Mouse (Mus musculus) 3134 (cell line): ENCODE measurements around the gene Rbm10.

Experiments used
- DNase-seq: peaks from one replicate; pipeline ENCODE4 v3.0.0-alpha.2; 2011; ENCODE audit warnings: low spot score; ENCODE audit not compliant: insufficient read length; ENCODE audit errors: extremely low read depth

Rbm10 gene

DNA sequence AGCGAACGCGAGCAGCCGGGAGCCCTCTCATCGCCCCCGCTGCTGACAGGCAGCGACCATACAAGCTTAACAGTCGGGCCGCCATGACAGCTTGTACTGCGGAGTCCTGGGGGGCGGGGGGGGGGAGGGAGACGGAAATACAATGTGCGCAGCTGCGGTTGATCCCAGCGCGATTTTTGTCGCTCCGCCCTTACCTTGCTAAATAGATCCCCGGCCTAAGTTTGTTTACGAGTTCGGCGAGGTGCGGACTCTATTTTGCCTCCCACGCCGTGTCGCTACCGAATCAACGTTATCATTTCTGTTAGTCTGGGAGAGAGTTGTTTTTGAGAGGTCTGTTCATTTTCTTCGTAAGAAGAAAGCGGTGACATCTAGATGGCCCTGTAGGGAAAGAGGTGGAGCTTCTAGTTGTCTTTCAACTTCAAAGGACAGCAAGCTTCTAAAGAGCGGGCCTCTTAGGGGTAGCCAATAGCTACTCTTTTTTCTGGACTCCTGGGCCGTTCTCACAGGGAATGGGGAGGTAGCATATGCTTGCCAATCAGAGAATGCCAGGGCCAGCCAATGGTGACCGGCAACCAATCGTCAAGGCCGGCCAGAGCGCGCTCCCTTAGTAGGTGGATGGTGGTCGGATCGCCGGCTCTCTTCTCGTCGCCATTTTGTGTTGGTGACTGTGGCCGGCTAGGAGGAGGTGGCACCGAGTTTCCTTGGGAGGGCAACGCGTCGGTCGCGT lies at the start of gene Rbm10, which contains the start of gene Ndufb11:
Gene Rbm10, plus strand, starts transcription at position 328 of the 727 bp plus-strand sequence.
Gene Ndufb11, minus strand, starts transcription at position 444 of the 727 bp plus-strand sequence.
- peak; percentile 86 for DNase-seq

DNA sequence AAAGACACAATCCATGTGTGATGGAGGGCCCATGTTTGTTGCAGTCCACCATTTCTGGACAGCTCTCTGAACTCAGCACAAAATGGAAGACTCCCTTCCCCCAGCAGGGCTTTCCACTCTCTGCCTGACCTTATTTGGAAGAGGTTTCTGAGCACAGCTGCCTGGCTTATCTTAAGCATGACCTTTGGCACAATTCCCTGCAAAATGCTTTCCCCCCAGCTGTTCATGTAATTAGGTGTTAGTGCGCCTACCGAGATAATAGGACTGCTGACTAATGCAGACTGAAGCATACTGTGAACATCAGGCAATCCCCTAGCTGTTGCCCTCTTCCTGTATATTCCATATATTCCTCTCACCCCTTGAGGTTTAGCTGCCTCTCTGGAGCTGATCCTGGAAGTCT lies 46.3 kb upstream of the Rbm10 start:
- DNase-seq = no peak

DNA sequence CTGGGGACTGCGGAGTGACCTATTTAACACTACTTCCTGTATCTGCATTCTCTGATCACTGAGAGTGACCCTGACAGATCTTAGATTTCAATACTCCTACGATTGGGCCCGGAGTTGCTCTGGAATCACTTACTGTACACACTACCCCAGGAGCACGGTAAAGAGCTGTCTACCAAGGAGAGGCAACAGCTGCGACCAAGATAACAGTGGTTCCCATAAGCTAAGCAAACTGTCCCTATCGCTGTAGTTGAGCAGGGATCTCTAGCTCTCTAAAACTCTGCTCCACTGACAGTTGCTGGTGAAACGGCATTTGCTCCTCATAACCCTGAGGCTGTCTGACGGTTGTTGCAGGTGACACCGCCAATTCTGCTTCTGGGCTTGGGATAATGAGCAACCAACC lies 44.6 kb upstream of the Rbm10 start:
- DNase-seq = no peak

DNA sequence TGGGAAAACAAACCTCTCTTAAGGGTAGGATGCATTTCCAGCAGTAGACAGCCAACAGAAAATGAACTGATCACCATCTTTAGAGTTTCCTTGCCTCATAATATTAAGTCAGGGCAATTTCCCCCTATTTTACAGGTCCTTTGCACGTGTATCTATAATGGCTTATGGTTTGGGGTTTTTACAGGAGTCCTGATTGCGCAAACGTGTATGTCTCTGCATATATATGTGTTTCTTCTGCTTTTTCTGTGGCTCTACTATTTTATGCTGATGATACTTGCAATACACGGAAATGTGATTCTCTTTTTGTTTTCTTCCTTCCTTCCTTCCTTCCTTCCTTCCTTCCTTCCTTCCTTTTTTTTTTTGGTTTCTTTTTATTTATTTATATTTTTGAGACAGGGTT lies 43.4 kb upstream of the Rbm10 start:
- DNase-seq = no peak

DNA sequence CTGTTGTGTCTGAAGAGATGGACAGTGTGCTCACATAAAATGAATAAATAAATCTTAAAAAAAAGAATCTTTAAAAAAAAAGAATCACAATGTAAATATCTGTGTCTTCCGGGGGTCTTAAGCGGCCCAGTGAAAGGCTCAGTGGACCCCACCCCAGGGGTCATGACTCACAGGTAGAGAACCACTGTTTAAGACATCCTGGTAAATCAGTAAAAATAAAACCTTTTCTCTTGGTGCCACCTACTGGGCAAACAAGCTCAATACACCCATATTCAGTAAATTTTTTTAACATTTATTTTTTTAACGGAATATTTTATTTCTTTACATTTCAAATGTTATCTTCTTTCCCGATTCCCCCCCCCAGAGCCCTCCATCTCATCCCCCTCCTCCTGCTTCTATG lies 29.3 kb upstream of the Rbm10 start:
- peak; percentile 1 for DNase-seq

DNA sequence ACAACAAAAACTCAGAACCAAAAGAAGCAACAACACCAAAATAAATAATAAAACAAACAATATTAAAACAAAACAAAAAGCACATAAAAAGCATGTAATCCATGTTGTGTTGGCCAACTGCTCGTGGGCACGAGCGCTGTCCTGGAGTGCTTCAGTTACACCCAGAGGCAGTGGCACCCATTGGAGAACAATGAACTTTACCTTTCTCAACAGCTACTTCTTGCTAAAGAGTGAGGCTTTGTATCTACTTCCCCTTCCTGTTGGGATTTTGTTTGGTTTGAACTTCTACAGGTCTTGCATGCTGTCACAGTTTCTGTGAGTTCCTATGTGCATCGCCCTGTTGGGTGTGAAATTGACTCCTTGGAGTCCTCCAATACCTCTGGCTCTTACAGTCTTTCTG lies 8.8 kb upstream of the Rbm10 start:
- no peak for DNase-seq

DNA sequence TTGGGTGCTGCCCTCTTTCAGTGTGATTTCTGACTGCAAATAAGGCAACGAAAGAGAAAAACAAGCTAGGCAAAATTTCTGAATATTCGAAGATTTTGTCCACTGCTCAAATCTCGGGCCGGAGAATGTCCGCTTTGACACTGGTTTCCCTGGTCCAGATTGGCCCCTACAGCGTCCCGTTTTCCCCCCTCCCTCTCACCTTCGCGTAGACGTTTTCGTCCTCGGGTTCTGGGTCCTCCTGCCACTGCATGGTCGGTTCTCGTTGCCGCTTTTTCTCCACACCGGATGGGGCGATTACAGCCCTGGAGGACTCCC lies 485 bp upstream of the Rbm10 start:
- DNase-seq = no peak

DNA sequence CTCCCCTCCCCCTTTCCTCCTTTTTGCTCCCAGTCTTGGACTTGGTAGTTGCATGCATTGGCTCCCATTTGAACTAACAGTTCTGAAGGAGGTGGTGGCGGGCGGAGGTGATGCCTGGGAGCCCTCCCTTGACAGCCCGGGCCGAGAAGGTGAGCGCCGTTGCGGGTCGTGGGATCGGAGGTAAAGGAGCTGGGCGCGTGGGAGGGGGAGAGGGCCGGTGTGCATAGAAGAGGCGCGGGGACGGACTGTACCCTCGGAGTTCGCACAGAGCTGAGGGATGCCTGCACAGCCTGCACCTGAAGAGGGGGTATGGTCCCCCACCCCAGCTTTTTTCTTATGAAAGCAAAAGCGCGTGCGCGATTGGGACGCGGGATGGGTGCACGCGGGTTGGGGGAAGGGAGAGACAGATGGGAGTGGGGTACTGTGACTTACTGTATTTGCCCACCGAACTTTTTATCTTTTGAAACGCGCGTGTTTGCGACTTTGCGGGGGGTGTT lies 648 bp downstream of the Rbm10 start:
- DNase-seq = no peak

DNA sequence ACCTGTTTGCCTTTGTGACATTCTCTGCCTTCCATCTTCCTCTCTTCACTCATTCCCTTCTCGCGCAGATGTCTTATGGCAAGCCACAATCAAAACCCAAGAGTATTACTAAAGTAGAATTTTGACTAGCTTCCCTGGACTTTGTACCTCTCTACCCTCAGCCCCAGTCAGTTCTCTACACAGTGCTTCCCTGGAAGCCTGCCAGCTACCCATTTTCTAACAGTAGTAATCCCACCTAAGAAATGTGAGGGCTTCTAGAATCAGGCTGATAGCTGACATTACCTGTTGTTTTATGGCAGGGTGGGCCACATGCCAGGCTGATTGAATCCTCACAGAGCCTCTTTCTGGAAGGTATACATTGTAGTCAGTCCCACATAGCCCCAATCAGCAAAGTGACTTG lies 20.8 kb downstream of the Rbm10 start:
- no peak for DNase-seq

DNA sequence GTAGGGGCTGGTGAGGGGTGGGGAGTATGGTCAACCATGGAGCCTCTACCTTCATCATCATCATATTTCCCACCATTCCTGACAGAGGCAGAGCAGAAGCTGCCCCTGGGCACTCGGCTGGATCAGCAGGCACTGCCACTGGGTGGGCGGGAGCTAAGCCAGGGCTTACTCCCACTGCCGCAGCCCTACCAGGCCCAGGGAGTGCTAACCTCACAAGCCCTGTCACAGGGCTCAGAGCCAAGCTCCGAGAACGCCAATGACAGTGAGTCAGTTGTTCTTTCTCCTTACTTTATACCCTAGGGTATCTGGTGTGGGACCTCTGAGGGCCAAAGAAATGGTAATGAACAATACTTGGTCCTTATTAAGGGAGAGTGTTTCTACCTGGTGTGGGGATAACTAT lies 27.5 kb downstream of the Rbm10 start:
- no peak for DNase-seq

DNA sequence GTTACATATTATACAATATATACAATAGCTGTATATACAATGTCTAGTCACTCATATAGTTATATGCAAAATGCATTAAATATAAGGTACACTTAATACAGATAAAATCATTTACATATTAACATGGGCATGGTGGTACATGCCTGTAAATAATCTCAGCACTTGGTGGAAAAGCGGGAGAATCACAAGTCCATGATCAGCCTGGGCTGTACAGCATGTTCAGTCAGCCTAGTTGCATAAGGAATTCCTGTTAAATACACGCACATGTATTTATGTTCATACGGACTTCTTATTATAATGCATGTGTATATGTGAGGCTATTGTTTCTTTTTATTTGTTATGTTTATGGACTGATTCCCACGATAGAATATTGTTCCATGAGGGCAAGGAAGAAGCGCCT lies 40.3 kb downstream of the Rbm10 start:
- peak; percentile 8 for DNase-seq

DNA sequence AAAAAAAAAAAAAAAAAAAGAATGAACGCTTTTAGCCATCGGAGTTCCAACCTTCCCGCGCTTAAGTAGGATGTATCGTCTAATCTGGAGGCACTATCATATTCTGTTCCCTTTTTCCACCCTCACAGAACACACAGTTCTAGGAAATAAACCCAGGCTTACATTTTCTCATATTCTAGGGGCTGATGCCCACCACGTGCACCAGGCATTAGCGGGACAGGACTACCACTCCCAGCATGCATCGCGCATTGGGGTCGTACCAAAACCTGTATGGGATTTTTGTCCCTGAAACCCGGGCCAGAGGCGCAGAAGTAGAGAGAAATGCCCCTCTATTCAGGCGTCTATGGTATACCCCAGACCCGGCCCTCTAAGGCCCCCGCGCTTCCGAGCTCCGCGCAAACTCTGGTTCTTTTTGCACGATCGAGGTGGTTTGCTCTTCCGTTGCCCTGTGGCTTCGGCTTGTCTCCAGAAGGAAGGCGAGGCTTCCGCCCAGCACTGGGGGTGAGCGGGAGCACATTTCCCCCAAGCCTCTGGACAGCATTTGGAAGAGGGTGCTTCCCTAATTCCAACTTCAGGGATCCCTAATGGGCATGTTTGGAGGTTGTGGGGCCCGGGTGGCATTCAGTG lies 40.8 kb downstream of the Rbm10 start, which contains the start of gene Uba1:
Gene Uba1, plus strand, starts transcription at position 301 of the 627 bp plus-strand sequence.
- DNase-seq = peak; percentile 79

DNA sequence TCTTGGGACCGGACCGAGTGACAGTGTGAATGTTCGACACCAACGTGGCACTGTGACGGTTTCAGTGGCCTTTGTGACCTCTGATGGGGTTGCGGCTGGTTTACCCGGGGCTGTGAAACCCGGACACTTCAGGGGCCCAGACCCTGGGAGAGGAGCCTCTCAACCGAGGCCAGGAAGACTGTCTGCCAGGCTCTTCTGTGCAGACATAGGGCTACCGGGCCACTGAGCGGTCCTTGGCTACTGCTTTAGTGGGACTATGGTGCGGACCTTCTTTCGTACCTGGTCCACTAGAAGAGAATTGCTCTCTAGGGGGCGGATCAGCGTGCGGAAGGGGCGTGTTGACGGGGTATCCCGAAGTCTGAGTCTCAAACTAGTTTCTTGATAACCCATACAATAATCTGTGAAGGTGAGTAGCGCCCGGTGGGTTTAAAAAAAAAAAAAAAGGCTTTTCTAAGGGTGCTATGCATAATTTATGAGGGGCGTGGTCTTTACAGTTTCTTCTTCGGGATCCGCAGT lies 41.6 kb downstream of the Rbm10 start:
- DNase-seq = peak; percentile 58

DNA sequence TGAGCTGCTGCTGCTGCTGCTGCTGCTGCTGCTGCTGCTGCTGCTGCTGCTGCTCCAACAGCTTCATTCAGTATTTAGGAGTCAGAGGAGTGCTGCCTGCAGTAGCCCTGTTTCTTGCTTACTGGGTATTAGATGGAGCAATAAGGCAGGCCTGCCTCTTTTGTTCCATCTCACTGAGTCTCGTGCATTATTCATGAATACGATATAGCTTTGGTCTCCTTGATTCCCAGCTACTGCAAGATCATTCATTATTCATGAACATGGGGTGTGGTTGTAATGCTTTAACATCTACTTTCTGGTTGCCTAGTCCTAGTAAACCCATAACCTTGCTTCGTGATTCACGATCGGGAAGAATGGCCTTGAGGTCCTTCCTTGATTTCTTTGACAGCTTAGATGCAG lies 45.0 kb downstream of the Rbm10 start:
- DNase-seq = no peak

DNA sequence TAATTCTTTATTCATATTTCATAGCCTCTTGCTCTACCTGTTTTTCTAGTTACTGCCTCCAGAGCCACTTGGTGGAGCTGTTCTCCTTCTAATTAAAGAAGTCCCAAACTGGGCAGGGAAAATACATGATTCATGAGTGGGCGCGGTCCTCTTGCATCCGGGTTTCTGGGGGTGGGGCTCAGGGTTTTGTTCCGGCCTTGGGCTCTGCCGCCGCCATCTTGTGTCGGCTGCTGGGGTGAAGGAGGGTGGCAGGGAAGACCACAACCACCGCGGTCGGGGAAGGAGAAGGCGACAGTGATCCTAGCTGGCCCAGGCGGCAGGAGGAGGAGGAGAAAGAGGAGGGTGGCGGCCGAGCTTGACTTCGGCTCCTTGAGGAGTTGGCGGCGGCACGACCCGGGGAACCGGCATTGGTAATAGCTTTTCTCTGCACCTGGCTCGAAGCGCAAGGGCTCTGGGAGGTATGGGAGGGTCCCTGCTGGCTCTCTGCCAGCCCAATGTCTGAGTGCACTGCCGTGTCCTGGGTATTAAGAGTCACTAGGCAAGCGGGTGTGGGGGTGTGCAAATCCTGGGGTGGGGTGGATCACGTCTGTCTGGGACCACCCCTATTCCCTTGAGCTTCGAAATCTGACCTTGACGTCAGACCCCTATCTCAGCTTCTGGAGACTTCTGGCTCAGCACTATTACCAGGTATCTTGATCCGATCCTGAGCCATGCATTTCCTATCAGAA lies 45.6 kb downstream of the Rbm10 start:
- DNase-seq = peak; percentile 80

DNA sequence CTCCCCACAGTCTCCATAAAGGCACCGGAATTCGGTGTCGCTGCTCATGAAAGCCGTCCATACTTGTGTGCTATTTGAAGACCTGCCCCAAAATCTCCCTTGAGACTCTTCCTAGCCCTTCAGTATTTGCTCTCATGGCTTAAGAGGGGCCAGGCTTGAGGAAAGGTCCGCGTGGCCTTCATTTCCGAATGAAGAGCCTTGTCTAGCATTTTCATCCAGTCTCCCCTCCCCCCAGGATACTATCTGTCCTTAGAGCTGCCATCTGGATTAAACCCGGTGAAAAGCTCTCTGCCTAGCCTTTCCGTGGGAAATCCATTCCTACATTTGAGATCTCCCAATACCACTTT lies 46.1 kb downstream of the Rbm10 start:
- DNase-seq = no peak

DNA sequence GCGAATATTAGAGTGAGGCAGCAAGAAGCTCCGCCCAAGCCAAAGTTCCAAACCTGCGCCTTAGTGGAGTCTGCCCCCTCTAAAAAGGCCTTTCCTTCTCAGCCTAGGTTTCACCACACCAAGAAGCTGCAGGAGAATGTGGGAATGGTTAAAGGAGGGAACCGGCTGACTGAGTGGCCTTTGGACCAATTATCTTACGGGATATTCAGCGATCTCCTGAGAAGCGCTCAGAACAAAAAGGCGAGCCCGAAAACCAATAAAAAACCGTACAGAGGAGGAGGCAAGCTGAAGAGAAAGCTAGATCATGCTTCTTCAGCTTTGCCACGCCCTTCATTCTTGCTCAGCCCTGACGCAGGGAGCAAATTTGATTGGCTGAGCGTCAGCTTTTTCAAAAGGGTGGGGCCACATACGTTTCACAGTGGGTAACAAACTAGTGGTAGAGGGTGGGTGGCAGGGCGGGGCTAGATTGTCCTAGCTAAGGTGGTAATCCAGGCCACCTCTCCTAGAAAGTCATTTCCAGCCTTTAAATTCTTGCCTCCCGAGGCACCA lies 70.3 kb downstream of the Rbm10 start, which contains the start of gene Cdk16:
Gene Cdk16, plus strand, starts transcription at position 436 of the 549 bp plus-strand sequence.
- DNase-seq = peak; percentile 79

DNA sequence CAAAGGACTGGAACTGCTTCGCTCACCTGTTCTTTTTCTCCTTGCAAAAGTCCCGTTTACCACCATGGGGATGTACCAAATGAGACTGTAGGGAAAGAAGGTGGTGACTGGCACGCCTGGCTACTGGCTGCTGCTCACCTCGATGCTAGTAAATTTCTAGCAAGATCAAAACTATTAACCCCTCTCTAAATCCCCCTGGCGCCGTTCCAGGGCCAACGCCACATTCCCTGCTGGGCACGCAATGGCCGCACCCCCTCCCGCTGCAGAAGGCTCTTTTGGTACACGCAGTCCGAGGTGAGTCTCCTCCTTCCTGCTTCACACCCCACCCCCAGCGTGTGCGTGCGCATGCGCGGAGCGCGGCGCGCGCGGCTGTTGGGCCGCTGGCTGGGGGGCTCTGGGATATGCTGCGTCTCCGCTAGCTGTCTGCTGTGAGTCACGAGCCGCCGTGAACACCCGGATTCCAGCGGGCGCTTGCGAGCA lies 70.8 kb downstream of the Rbm10 start:
- DNase-seq = peak; percentile 97

DNA sequence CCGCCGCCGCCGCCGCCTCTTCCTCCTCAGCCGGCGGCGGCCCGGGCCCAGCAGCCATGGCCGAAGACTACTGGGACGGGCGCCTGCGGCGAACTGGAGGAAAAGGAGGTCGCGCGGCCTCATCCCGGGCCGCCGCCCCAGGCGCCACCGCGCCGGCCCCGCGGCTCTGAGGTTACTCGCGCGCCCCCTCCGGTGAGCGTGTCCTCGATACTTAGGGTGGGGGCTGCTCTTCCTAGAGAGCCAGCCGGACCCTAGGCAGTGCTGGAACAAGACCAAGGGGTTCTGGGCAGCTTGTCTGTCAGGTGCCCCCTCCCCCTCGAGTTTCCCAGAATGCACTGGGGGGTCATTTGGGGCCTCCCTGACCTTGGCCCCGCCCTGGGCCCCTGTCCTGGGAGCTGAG lies 71.3 kb downstream of the Rbm10 start:
- peak; percentile 74 for DNase-seq

DNA sequence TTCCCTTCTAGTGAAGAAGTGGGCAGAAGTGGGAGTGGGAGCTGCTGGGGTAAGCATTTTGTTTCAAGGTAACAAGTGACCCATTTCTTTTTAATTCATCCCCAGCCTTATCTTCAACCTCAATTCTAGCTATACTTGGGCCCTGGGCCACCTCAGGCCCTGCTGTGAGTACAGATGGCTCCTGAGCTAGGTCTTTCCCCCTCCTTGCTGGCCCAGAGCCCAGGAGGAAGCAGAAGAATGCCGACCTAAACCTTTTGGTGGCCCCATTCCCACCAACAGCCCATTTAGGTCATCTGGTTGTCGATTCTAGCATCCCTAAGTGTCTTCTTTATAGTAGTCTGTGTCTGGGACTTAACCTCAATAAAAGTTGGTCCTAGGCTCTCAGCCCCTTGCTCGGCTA lies 74.3 kb downstream of the Rbm10 start:
- no peak for DNase-seq

DNA sequence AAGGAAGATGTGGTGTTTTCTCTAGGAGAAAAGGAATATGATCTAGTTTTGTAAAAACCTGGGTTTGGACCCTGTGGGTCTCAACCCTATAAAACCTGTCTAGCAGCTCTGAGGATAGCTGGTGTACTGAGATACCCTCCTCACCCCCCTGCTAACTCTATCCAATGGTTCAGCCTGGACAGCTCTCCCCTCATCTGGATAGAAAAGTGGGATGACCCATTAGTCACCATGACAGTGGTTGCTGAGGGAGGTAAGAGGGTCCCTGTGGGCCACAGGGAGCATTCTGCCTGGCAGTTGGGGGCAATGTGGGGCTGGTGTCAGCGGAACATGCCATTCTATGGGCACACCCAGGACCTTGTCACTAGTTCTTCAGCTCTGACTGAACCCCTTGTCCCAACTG lies 75.3 kb downstream of the Rbm10 start:
- no peak for DNase-seq
